Mouse (Mus musculus) inflammation-experienced regulatory T-cells (primary cell): Measurements from ENCODE around the gene Cxcl5. TPM values are rescaled to one million over a fixed set of nuclear protein-coding genes. Genes with fewer than 3 reads are reported as not detected.

Experiments used
- polyA plus RNA-seq, 2 experiments: library from polyadenylated mRNA; unstranded; fragments of 100-300 nt; shearing (Covaris generic); gene quantifications; one replicate each; pipeline ENCODE4 v1.2.1; 2017

Gene Cxcl5
- not detected for polyA plus RNA-seq

DNA sequence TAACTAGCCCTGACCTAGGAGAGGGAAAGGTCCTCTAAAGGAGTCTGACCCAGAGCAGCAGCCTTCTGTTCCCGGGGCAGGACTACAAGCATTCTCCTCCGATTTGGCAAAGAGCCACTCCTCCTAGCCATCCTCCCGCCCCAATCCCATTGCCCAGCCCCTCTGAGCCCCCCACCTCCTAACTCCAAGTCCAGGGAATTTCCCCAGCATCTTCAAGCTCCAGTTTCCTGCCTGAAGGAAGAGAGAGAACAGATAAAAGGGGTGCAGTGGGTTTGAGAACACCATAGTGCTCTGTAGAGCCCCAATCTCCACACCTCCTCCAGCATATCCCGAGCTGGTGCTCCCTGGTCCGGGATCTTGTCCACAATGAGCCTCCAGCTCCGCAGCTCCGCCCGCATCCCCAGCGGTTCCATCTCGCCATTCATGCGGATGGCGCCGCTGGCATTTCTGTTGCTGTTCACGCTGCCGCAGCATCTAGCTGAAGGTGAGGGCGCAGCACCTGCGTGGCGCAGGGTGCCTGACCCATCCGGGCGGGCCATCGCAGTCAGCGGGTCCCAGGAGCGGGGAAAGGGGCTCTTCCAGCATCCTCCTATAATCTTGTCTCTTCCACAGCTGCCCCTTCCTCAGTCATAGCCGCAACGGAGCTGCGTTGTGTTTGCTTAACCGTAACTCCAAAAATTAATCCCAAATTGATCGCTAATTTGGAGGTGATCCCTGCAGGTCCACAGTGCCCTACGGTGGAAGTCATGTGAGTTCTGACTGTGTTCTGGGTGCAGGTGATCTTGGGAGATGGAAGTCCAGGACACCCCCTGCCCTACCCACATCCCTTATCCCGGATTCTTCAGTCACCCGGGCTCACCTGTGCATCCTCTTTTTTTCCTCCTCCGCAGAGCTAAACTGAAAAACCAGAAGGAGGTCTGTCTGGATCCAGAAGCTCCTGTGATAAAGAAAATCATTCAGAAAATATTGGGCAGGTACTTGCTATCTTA lies at the start of gene Cxcl5:
Cxcl5 (plus strand) TSS at position 284 of the 989 bp plus-strand sequence.

GRCm38 (mm10) chr5:90768218-90768617 lies 9.1 kb downstream of the Cxcl5 start, which contains the start of gene Ppbp:
TSS of gene Ppbp (plus strand) at chr5:90768518.

DNA sequence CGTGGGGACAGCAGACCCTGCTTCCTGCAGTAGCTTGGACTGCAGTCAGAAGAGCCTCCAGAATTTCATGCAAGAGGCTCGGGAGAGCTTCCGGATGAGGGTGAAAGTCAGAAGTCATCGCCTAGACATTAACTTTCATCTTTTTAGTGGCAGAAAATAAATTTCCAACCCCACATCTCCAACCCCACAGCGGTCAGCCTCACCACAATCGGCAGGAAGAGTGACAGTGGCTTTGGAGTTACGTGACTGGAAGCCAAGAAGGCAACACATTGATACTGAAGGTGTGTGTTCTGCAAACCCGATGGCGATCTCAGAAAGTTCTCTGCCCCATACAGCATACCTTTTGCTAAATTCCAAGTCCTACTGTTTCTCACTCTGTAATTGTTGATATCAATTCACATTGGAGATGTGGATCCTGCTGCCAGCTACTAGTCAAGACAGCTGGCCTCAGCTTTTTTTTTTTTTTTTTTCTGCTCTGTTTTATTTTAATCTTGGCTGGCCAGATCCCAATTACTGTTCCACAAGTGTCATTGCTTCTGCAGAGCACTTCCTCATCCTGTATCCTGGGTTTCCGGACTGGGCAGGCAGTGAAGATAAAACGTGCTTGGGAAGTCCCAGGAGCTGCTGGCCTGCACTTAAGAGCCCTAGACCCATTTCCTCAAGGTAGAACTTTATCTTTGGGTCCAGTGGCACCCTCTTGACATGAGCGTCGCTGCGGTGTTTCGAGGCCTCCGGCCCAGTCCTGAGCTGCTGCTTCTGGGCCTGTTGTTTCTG lies 12.9 kb downstream of the Cxcl5 start, which contains the start of gene Pf4:
Pf4 (plus strand) TSS at position 556 of the 774 bp plus-strand sequence.

GRCm38 (mm10) chr5:90785659-90786588 lies 26.8 kb downstream of the Cxcl5 start, which contains the start of gene Cxcl3:
TSS of gene Cxcl3 (plus strand) at chr5:90786103.

GRCm38 (mm10) chr5:90794195-90794625 lies 35.0 kb downstream of the Cxcl5 start, which contains the start of gene Cxcl15:
TSS of gene Cxcl15 (plus strand) at chr5:90794534.

Other genes starting within 250 kb of the Cxcl5 start
- gene Afm, start 240.4 kb upstream of the Cxcl5 start, polyA plus RNA-seq: under 1 TPM; 0.08 to 0.13 TPM
- gene 5830473C10Rik, start 198.3 kb upstream of the Cxcl5 start, polyA plus RNA-seq: under 1 TPM; 0.27 to 0.73 TPM
- gene Rassf6, start 118.7 kb upstream of the Cxcl5 start, polyA plus RNA-seq: 1 to 10 TPM; 1.3 to 4.0 TPM
- gene Ppbp, start 9.2 kb downstream of the Cxcl5 start, polyA plus RNA-seq: not detected
- gene Pf4, start 13.1 kb downstream of the Cxcl5 start, polyA plus RNA-seq: 1 to 10 TPM in 1 of 2 experiments, under 1 TPM in 1; 0.39 to 2.1 TPM
- under 1 TPM in 1 of 2 experiments, not detected in 1; 0.42 TPM for gene Cxcl3, start 26.7 kb downstream of the Cxcl5 start, polyA plus RNA-seq
- gene Cxcl15, start 35.2 kb downstream of the Cxcl5 start, polyA plus RNA-seq: not detected
- gene Cxcl1, start 131.9 kb downstream of the Cxcl5 start, polyA plus RNA-seq: under 1 TPM; 0.24 to 0.80 TPM
- 1 to 10 TPM in 1 of 2 experiments, not detected in 1; 2.8 TPM for gene Cxcl2, start 144.5 kb downstream of the Cxcl5 start, polyA plus RNA-seq
- gene Mthfd2l, start 171.8 kb downstream of the Cxcl5 start, polyA plus RNA-seq: 10 to 100 TPM; 13.3 to 15.0 TPM